Mouse (Mus musculus) neural tube, embryonic 14.5 days (tissue): ENCODE results near the gene Cadm3. TPM values are rescaled to one million over a fixed set of nuclear protein-coding genes. Genes with fewer than 3 reads are reported as not detected.
A peak's percentile ranks its signal among the peaks of the same experiment; 100 is the strongest.

Source experiments
- ATAC-seq: fragments of 200-750 bp; cut with Nextera tagmentation; 2 replicates; pipeline ENCODE4 v1.8.0; 2017; ENCODE audit warnings: low read depth, mild to moderate bottlenecking, moderate TSS enrichment, moderate library complexity
- H3K27ac ChIP-seq: fragments of 300-500 bp; sonication (generic); 2 replicates; pipeline ENCODE4 v1.5.1; 2014; ENCODE audit warnings: low read depth, mild to moderate bottlenecking, control low read depth, low read length, moderate library complexity, mixed read lengths
- H3K27me3 ChIP-seq: fragments of 300-500 bp; sonication (generic); 2 replicates; pipeline ENCODE4 v1.6.1; 2014; ENCODE audit warnings: low read length; ENCODE audit not compliant: control insufficient read depth, insufficient read depth
- H3K36me3 ChIP-seq: fragments of 300-500 bp; sonication (generic); 2 replicates; pipeline ENCODE4 v1.6.1; 2014; ENCODE audit warnings: low read length, mixed read lengths; ENCODE audit not compliant: control insufficient read depth, insufficient read depth
- H3K4me1 ChIP-seq: fragments of 300-500 bp; sonication (generic); 2 replicates; pipeline ENCODE4 v1.6.1; 2014; ENCODE audit warnings: low read length; ENCODE audit not compliant: control insufficient read depth, insufficient read depth
- H3K4me2 ChIP-seq: fragments of 300-500 bp; sonication (generic); 2 replicates; pipeline ENCODE4 v1.6.1; 2014; ENCODE audit warnings: mild to moderate bottlenecking, low read depth, low read length, control low read depth
- H3K4me3 ChIP-seq: fragments of 300-500 bp; sonication (generic); 2 replicates; pipeline ENCODE4 v1.5.1; 2014; ENCODE audit warnings: low read depth, low read length, control low read depth, mixed read lengths
- H3K9ac ChIP-seq: fragments of 300-500 bp; sonication (generic); replicated peaks from 2 replicates; pipeline ENCODE4 v1.6.1; 2014; ENCODE audit warnings: low read depth, mild to moderate bottlenecking, control low read depth, low read length, mixed read lengths
- H3K9me3 ChIP-seq: fragments of 300-500 bp; sonication (generic); 2 replicates; pipeline ENCODE4 v1.6.1; 2016; ENCODE audit warnings: low read length; ENCODE audit not compliant: control insufficient read depth
- WGBS: fragments of 180-500 bp; shearing (Covaris S2); extraction: QIAGEN DNeasy Blood & Tissue Kit; methylation state at CpG from one replicate; pipeline ENCODE4 v1.1.7; 2014; 5-methylcytosine and 5-hydroxymethylcytosine counted together
- polyA plus RNA-seq: library from polyadenylated mRNA; unstranded; fragments of >200 nt; fragmentation: Nextera tagmentation; extraction: Ambion mirVana; gene quantifications from 2 replicates; pipeline ENCODE4 v1.2.1, GENCODE M21; 2014

Cadm3 gene
- polyA plus RNA-seq, 1 experiment from 2014 or later = 174 TPM

- H3K27me3 ChIP-seq = no peaks in the 10 kb centered on the region
- 2% methylated on average over 6 of the region's 6 CpGs for WGBS
- H3K9ac ChIP-seq = no peak overlapping the region
- H3K4me3 ChIP-seq = no peak overlapping the region
- peak; percentile 79 for ATAC-seq
- H3K27ac ChIP-seq = no peak overlapping the region
- peaks cover 8% of the 10 kb centered on the region for H3K36me3 ChIP-seq
- 0 out of 2 replicates have a peak, but pooled peaks cover 3% of the 10 kb centered on the region for H3K4me1 ChIP-seq
- peak overlapping the region; percentile 24; the same call in 1 of the 2 replicates for H3K4me2 ChIP-seq
- H3K9me3 ChIP-seq = no peaks in the 10 kb centered on the region
Measured at GRCm38 (mm10) chr1:173349946-173350345, 17.5 kb downstream of the Cadm3 start.

- Histone ChIP-seq H3K4me3 (no peak overlapping the region), H3K9ac (no peak overlapping the region), H3K27ac (no peak overlapping the region), H3K4me1 (0 out of 2 replicates have a peak, but pooled peaks cover 3% of the 10 kb centered on the region), H3K9me3 (no peaks in the 10 kb centered on the region), H3K4me2 (no peak overlapping the region), H3K36me3 (peaks cover 11% of the 10 kb centered on the region), H3K27me3 (no peaks in the 10 kb centered on the region)
- no peak for ATAC-seq
- WGBS = 63% methylated on average over 5 of the region's 5 CpGs
Measured at GRCm38 (mm10) chr1:173349192-173349591, 18.3 kb downstream of the Cadm3 start.

GRCm38 (mm10) chr1:173348527-173348926, 19.0 kb downstream of the Cadm3 start:
- 0 out of 2 replicates have a peak, but pooled peaks cover 3% of the 10 kb centered on the region for H3K4me1 ChIP-seq
- no peak overlapping the region for H3K4me3 ChIP-seq
- 5% methylated on average over 1 of the region's 1 CpGs for WGBS
- H3K4me2 ChIP-seq = no peak overlapping the region
- H3K27me3 ChIP-seq = no peaks in the 10 kb centered on the region
- H3K36me3 ChIP-seq = peaks cover 11% of the 10 kb centered on the region
- H3K9ac ChIP-seq = no peak overlapping the region
- no peak overlapping the region for H3K27ac ChIP-seq
- ATAC-seq = no peak
- H3K9me3 ChIP-seq = no peaks in the 10 kb centered on the region

- ATAC-seq = no peak
- H3K36me3 ChIP-seq = peaks cover 21% of the 10 kb centered on the region
- H3K27me3 ChIP-seq = no peaks in the 10 kb centered on the region
- WGBS = 91% methylated on average over 4 of the region's 4 CpGs
- no peak overlapping the region for H3K27ac ChIP-seq
- no peaks in the 10 kb centered on the region for H3K9me3 ChIP-seq
- no peak overlapping the region for H3K4me2 ChIP-seq
- no peak overlapping the region for H3K9ac ChIP-seq
- H3K4me3 ChIP-seq = no peak overlapping the region
- 0 out of 2 replicates have a peak, but pooled peaks cover 3% of the 10 kb centered on the region for H3K4me1 ChIP-seq
Measured at GRCm38 (mm10) chr1:173345112-173345511, 22.4 kb downstream of the Cadm3 start.

- no peak overlapping the region for H3K4me3 ChIP-seq
Measured at GRCm38 (mm10) chr1:173343934-173344333, 23.6 kb downstream of the Cadm3 start.

GRCm38 (mm10) chr1:173342425-173342824, 25.1 kb downstream of the Cadm3 start:
- H3K9ac ChIP-seq = no peak overlapping the region
- 50% methylated on average over 1 of the region's 1 CpGs for WGBS
- H3K36me3 ChIP-seq = peaks cover 28% of the 10 kb centered on the region
- ATAC-seq = peak; percentile 19; the same call in 1 of the 2 replicates
- no peaks in the 10 kb centered on the region for H3K9me3 ChIP-seq
- no peaks in the 10 kb centered on the region for H3K27me3 ChIP-seq
- no peak overlapping the region for H3K27ac ChIP-seq
- H3K4me1 ChIP-seq = no peaks in the 10 kb centered on the region
- H3K4me2 ChIP-seq = no peak overlapping the region
- H3K4me3 ChIP-seq = no peak overlapping the region

More at GRCm38 (mm10) chr1:173343934-173344333, 23.6 kb downstream of the Cadm3 start:
- H3K9ac ChIP-seq = no peak overlapping the region
- no peak overlapping the region for H3K27ac ChIP-seq
- ATAC-seq = peak; percentile 29; the same call in 1 of the 2 replicates
- no peaks in the 10 kb centered on the region for H3K27me3 ChIP-seq
- peaks cover 21% of the 10 kb centered on the region for H3K36me3 ChIP-seq
- 45% methylated on average over 3 of the region's 3 CpGs for WGBS
- no peak overlapping the region for H3K4me2 ChIP-seq
- no peaks in the 10 kb centered on the region for H3K4me1 ChIP-seq
- no peaks in the 10 kb centered on the region for H3K9me3 ChIP-seq

- ATAC-seq = peak; percentile 57; the same call in 1 of the 2 replicates
- Histone ChIP-seq H3K4me1 (no peaks in the 10 kb centered on the region), H3K4me2 (no peak overlapping the region), H3K9me3 (no peaks in the 10 kb centered on the region), H3K36me3 (peaks cover 16% of the 10 kb centered on the region), H3K9ac (no peak overlapping the region), H3K27me3 (no peaks in the 10 kb centered on the region), H3K27ac (no peak overlapping the region), H3K4me3 (no peak overlapping the region)
- WGBS = 10% methylated on average over 2 of the region's 2 CpGs
Measured at GRCm38 (mm10) chr1:173339543-173339942, 28.0 kb downstream of the Cadm3 start.

- WGBS = 82% methylated on average over 10 of the region's 10 CpGs
- H3K4me3 ChIP-seq = no peak overlapping the region
- H3K9me3 ChIP-seq = no peaks in the 10 kb centered on the region
- H3K36me3 ChIP-seq = peaks cover 16% of the 10 kb centered on the region
- H3K4me2 ChIP-seq = no peak overlapping the region
- H3K27me3 ChIP-seq = no peaks in the 10 kb centered on the region
- H3K9ac ChIP-seq = no peak overlapping the region
- no peak overlapping the region for H3K27ac ChIP-seq
- no peak for ATAC-seq
- H3K4me1 ChIP-seq = no peaks in the 10 kb centered on the region
Measured at GRCm38 (mm10) chr1:173337008-173337407, 30.5 kb downstream of the Cadm3 start.

GRCm38 (mm10) chr1:173335903-173336302, 31.6 kb downstream of the Cadm3 start:
- Histone ChIP-seq H3K27me3 (no peaks in the 10 kb centered on the region), H3K4me3 (no peak overlapping the region), H3K27ac (no peak overlapping the region), H3K4me2 (no peak overlapping the region), H3K9me3 (no peaks in the 10 kb centered on the region), H3K36me3 (peaks cover 13% of the 10 kb centered on the region), H3K9ac (no peak overlapping the region), H3K4me1 (no peaks in the 10 kb centered on the region)
- peak; percentile 9; the same call in 1 of the 2 replicates for ATAC-seq
- 47% methylated on average over 11 of the region's 11 CpGs for WGBS
